Mouse (Mus musculus): ENCODE results near the gene Etv4.

DNA sequence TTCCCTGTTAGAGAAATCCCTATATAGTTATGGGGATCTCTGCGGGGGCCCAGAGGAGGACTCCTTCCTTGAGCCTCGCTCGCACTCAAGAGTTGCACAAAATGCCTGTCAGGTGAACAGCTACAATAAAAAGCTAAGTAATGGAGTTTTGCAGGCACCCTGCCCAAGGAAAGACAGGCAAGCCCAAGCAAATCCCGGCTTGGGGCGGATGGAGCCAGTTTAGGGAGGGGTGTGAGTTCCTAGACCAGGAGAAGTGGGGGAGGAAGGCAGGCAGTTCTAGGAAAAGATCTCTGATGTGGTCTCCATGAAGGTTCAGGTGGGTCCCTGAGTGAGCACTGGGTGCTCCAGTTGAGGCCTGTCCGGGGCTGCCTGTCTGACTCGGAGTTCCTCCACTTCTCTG is 1.5 kb upstream of the Etv4 start:
- TF ChIP-seq UBTF (IDR thresholded peaks at IDR 0.05; ENCODE audit: low read depth, low read length) (no peak), MAFK (IDR thresholded peaks at IDR 0.05; ENCODE audit: insufficient replicate concordance, low read length) (no peak)
